Mouse (Mus musculus) bone marrow, adult 2 months (tissue): ENCODE data around the gene Lrrc49.
A peak's percentile ranks its signal among the peaks of the same experiment; 100 is the strongest.

Source experiments
- CTCF ChIP-seq: fragments of 200-500 bp; IDR thresholded peaks from 2 replicates; pipeline ENCODE4 v1.5.1; 2011; ENCODE audit warnings: low read length, control low read depth; ENCODE audit not compliant: control insufficient read depth, insufficient read depth
- POLR2A ChIP-seq: fragments of 200-500 bp; IDR thresholded peaks from 2 replicates; pipeline ENCODE4 v1.6.1; 2011; ENCODE audit warnings: low read depth, mild to moderate bottlenecking, control low read depth, low read length, borderline replicate concordance; ENCODE audit not compliant: control insufficient read depth

DNA sequence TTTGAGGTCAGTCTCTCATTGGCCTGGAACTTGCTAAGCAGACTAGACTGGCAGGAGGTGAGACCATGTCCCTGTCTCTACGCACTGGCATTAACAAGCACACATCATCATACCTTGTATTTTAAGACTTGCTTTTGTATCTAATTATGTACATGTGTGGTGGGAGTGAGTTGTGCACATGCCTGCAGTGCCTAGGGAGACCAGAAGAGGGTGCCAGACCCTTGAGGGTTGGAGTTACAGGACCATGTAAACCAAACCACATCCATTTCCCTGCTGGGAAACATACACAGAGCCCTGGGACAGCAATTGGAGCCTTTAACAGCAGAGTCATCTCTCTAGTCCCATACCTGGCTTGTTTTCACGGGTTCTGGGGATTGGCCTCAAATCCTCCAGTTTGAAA is 6.0 kb upstream of the Lrrc49 start:
- TF ChIP-seq POLR2A (no peak), CTCF (peak; percentile 48)
